Mouse (Mus musculus): ENCODE results near the gene Disp1. TPM values are rescaled to one million over a fixed set of nuclear protein-coding genes. Genes with fewer than 3 reads are reported as not detected.
A peak's percentile ranks its signal among the peaks of the same experiment; 100 is the strongest.

Gene Disp1
- polyA plus RNA-seq, 1 experiment from 2014 or later, result 12.3 TPM

DNA sequence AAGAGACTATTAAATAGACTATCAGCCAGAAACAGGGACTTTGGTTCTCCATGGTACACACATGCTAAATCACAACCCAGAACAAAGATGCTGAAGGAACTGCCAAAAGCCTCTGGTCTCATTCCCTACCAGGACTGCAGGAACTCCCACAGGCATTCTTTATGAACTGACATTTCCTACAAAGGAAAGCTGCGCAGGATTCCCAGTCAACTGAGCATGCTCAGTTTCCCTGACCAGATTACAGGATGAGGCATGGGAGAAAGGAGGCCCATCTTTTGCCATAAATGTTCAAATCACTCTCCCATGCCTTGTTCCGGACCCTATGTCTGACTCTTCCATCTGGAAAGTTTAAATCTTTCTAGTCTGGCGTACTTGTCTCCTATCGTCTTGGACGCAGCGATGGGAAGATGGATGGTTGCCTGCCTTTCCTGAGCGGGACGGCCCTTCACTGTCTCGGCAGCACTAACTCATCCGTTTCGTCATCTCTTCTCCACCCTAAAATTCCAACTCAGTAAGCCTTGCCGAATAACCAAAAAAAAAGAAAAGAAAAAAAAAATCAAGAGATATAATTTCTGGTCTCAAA is 100.9 kb downstream of the Disp1 start:
- H3K36me3 ChIP-seq (ENCODE audit: control insufficient read depth, insufficient read depth, low read length), result no peaks in the 10 kb centered on the region
- ATAC-seq (ENCODE audit: insufficient number of reproducible peaks, insufficient read depth, low FRiP score, low read depth), result no peak
- no peaks in the 10 kb centered on the region for H3K9me3 ChIP-seq (ENCODE audit: control insufficient read depth, low read depth, low read length)
- no peaks in the 10 kb centered on the region for H3K27me3 ChIP-seq (ENCODE audit: control insufficient read depth, insufficient read depth, low read length)
- H3K4me1 ChIP-seq (ENCODE audit: control insufficient read depth, insufficient read depth, low read length), result 0 out of 2 replicates have a peak, but pooled peaks cover 5% of the 10 kb centered on the region
- 0 out of 2 replicates have a peak overlapping the region, but pooled peaks have one; percentile 16 for H3K27ac ChIP-seq (ENCODE audit: low read length)
- no peak overlapping the region; the same call in 1 of the 2 replicates for H3K4me2 ChIP-seq (replicated peaks; ENCODE audit: low read depth, low read length)
- H3K4me3 ChIP-seq (ENCODE audit: low read depth, low read length), result no peak overlapping the region
- 41% methylated on average over 12 of the region's 12 CpGs for WGBS
- no peak overlapping the region for H3K9ac ChIP-seq (replicated peaks; ENCODE audit: low read depth, low read length)

DNA sequence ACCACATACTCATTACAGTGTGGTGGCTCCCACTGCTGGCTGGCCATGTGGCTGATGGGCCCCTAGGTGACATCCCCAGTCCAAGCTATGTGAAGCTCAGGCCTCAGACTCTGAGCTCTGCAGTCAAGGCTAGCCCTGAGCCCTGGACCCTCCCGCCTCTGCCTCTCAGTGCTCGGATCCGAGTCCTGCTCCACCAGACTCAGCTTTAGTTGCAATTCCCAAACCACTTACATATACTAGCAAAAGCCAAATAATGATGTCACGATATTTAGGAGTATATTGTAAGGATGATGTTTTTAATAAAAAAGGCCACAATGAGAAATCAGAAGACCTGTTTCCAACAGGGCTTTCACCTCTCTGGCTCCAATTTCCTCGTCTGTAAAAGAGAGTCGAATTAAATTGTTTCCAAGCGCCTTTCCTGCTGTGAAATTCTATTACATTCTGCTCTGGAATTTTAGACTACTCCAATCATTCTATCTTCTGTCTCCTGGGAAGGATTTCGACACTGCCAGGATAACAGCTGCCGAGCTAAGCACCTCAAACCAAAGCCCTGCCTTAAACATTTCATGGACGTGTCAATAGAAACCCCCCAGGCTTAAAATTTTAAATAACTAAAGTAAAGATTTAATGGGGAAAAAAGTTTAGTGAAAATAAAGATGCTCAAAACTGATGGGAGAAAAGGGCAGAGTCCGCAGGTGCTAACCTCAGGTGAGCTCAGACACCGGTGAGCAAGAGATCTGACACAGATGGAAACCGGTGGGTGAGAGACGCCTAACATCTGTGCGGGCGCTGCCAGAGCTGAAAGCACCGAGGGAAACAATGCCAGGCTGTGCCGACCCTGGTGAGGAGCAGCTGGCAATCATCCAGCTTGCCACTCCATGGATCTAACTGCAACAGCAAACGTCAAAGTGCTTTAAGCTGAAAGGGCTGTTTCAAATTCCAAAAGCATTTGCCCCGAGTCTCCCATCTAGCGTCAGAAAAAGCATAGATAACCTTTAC is 103.2 kb downstream of the Disp1 start:
- no peak overlapping the region for H3K9ac ChIP-seq (replicated peaks; ENCODE audit: low read depth, low read length)
- no peaks in the 10 kb centered on the region for H3K27me3 ChIP-seq (ENCODE audit: control insufficient read depth, insufficient read depth, low read length)
- 57% methylated on average over 21 of the region's 21 CpGs for WGBS
- H3K9me3 ChIP-seq (ENCODE audit: control insufficient read depth, low read depth, low read length), result no peaks in the 10 kb centered on the region
- H3K27ac ChIP-seq (ENCODE audit: low read length), result no peak overlapping the region; the same call in 1 of the 2 replicates
- H3K36me3 ChIP-seq (ENCODE audit: control insufficient read depth, insufficient read depth, low read length), result no peaks in the 10 kb centered on the region
- no peak for ATAC-seq (ENCODE audit: insufficient number of reproducible peaks, insufficient read depth, low FRiP score, low read depth)
- H3K4me3 ChIP-seq (ENCODE audit: low read depth, low read length), result no peak overlapping the region
- H3K4me1 ChIP-seq (ENCODE audit: control insufficient read depth, insufficient read depth, low read length), result peaks cover 9% of the 10 kb centered on the region
- no peak overlapping the region for H3K4me2 ChIP-seq (replicated peaks; ENCODE audit: low read depth, low read length)

DNA sequence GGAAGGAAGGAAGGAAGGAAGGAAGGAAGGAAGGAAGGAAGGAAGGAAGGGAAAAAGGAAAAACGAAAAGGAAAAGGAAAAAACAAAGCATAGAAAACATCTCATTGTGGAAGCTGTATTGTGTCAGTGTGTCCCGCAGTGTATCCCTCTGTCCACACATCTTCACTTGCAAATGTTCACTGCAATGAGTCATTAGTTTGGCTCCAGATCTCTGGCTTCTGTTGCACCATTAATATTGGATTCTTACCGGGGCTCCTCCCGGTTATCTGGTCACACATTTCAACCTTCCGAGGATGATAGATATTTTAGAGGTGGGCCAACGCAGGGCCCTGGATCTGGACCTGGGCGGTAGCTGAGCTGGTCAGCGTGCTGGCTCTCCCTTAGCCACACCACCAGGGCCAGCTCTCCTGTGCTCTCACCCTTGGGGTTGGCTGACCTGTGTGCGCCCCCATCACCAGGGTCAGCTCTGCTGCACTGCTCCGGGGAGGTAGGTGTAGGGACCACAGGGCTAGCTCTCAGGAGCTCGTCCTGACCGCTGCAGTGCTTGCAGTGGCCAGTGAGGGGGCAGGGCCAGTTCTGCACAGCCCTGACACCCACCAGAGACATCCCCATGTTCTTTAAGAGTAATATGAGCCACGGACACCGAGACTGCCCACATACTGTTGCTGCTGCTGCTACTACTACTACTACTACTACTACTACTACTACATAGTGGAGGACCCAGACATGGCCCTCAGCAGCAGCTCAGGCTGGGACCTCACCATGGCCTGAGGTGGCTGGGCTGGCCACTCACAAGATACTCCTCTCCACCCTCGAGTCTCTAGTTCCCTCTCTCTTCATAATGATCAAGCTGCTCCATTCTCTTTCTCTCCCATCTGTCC is 104.1 kb downstream of the Disp1 start:
- no peak for ATAC-seq (ENCODE audit: insufficient number of reproducible peaks, insufficient read depth, low FRiP score, low read depth)
- H3K4me2 ChIP-seq (replicated peaks; ENCODE audit: low read depth, low read length), result no peak overlapping the region
- H3K36me3 ChIP-seq (ENCODE audit: control insufficient read depth, insufficient read depth, low read length), result no peaks in the 10 kb centered on the region
- no peak overlapping the region for H3K4me3 ChIP-seq (ENCODE audit: low read depth, low read length)
- no peaks in the 10 kb centered on the region for H3K9me3 ChIP-seq (ENCODE audit: control insufficient read depth, low read depth, low read length)
- no peaks in the 10 kb centered on the region for H3K27me3 ChIP-seq (ENCODE audit: control insufficient read depth, insufficient read depth, low read length)
- WGBS, result 53% methylated on average over 15 of the region's 15 CpGs
- no peak overlapping the region for H3K9ac ChIP-seq (replicated peaks; ENCODE audit: low read depth, low read length)
- H3K27ac ChIP-seq (ENCODE audit: low read length), result peak overlapping the region; percentile 1; the same call in 1 of the 2 replicates
- peaks cover 9% of the 10 kb centered on the region for H3K4me1 ChIP-seq (ENCODE audit: control insufficient read depth, insufficient read depth, low read length)

DNA sequence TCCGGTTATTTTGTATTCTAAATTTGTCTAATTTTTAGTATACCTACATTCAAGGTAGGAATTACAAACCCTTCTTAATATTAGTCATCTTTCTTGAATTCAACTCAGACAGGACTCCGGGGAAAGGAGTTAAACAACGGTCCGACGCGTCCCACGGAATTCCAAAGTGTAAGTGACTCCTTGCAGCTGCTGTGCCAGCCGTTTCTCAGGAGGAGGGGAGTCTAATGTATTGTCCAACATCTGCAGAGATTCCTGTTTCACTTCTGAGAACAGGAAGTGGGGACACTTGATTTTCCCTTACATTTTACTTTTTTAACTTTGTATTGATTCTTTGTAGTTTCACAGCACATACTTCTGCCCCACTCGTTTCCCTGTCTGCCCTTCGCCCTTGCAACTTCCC is 104.9 kb downstream of the Disp1 start:
- no peak overlapping the region for H3K4me2 ChIP-seq (replicated peaks; ENCODE audit: low read depth, low read length)
- peaks cover 9% of the 10 kb centered on the region for H3K4me1 ChIP-seq (ENCODE audit: control insufficient read depth, insufficient read depth, low read length)
- no peak overlapping the region for H3K27ac ChIP-seq (ENCODE audit: low read length)

DNA sequence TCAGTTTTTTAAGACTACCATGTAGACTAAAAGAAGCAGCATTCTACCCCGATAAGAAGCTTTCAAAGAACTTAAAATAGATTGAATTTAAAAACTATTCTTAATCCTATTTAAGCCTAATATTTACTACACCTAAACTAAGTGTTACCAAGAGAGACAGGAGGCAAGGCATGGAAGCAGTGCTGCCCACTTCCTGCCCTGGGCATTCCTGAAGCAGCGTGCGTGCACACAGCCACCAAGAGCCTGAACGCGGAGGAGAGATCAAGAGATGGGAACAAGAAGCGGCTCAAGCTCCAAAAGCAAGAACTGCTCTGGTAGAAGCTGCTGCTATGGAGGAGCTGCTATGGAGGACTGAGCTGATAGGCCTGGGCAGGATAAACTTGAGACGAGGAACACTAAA is 106.2 kb downstream of the Disp1 start:
- WGBS, result 73% methylated on average over 7 of the region's 7 CpGs
- no peaks in the 10 kb centered on the region for H3K9me3 ChIP-seq (ENCODE audit: control insufficient read depth, low read depth, low read length)
- H3K36me3 ChIP-seq (ENCODE audit: control insufficient read depth, insufficient read depth, low read length), result no peaks in the 10 kb centered on the region
- no peak overlapping the region for H3K27ac ChIP-seq (ENCODE audit: low read length)
- no peak overlapping the region for H3K4me2 ChIP-seq (replicated peaks; ENCODE audit: low read depth, low read length)
- ATAC-seq (ENCODE audit: insufficient number of reproducible peaks, insufficient read depth, low FRiP score, low read depth), result no peak
- no peak overlapping the region for H3K4me3 ChIP-seq (ENCODE audit: low read depth, low read length)
- no peak overlapping the region for H3K9ac ChIP-seq (replicated peaks; ENCODE audit: low read depth, low read length)
- peaks cover 9% of the 10 kb centered on the region for H3K4me1 ChIP-seq (ENCODE audit: control insufficient read depth, insufficient read depth, low read length)
- no peaks in the 10 kb centered on the region for H3K27me3 ChIP-seq (ENCODE audit: control insufficient read depth, insufficient read depth, low read length)

More for the DNA sequence above, 104.9 kb downstream of the Disp1 start:
- H3K9me3 ChIP-seq (ENCODE audit: control insufficient read depth, low read depth, low read length), result no peaks in the 10 kb centered on the region
- H3K9ac ChIP-seq (replicated peaks; ENCODE audit: low read depth, low read length), result no peak overlapping the region
- no peaks in the 10 kb centered on the region for H3K27me3 ChIP-seq (ENCODE audit: control insufficient read depth, insufficient read depth, low read length)
- H3K36me3 ChIP-seq (ENCODE audit: control insufficient read depth, insufficient read depth, low read length), result no peaks in the 10 kb centered on the region
- H3K4me3 ChIP-seq (ENCODE audit: low read depth, low read length), result no peak overlapping the region
- ATAC-seq (ENCODE audit: insufficient number of reproducible peaks, insufficient read depth, low FRiP score, low read depth), result no peak
- 25% methylated on average over 10 of the region's 10 CpGs for WGBS

DNA sequence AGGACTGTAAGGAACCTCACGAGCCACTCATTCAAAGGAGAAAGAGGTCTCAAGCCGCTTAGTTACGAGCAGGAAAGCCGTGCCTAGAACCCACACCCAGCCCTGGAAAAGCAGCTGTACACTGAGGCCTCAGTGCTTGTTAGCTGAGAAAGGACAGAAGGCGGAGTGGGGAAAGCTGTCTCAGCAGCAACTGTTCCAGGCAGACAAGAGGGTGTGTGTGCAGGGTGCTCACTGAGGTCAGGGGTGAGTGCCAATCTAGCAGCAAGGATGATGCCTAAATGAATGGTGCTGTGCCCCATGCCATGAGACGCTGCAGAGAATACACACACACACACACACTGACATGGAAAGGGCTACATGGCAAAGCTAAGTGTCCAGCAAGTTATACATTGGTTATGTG is 106.8 kb downstream of the Disp1 start:
- H3K4me1 ChIP-seq (ENCODE audit: control insufficient read depth, insufficient read depth, low read length), result peaks cover 9% of the 10 kb centered on the region

DNA sequence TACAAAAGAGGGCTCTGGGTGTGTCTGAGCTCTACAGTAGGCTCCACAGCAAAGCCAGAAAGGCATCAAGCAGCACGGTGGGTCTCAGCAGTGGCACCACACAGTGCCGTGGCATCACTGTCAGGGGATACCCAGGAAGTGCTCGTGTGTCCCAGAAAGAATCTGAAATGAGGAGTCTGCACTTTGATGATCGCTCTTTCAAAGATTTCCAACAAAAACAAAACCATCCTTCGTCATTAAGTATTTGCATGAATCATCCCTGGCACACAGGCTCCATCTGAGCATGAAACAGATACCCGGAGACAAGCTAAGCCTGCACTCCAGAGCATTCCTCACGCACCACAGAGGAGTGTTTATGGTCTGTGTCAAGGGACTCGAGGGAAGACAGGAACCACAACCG is 107.8 kb downstream of the Disp1 start:
- peaks cover 8% of the 10 kb centered on the region for H3K4me1 ChIP-seq (ENCODE audit: control insufficient read depth, insufficient read depth, low read length)
- H3K4me2 ChIP-seq (replicated peaks; ENCODE audit: low read depth, low read length), result no peak overlapping the region
- H3K27ac ChIP-seq (ENCODE audit: low read length), result peak overlapping the region; percentile 6; the same call in 1 of the 2 replicates
- H3K4me3 ChIP-seq (ENCODE audit: low read depth, low read length), result no peak overlapping the region
- H3K9me3 ChIP-seq (ENCODE audit: control insufficient read depth, low read depth, low read length), result no peaks in the 10 kb centered on the region
- H3K9ac ChIP-seq (replicated peaks; ENCODE audit: low read depth, low read length), result no peak overlapping the region
- 40% methylated on average over 9 of the region's 9 CpGs for WGBS
- H3K36me3 ChIP-seq (ENCODE audit: control insufficient read depth, insufficient read depth, low read length), result no peaks in the 10 kb centered on the region
- no peaks in the 10 kb centered on the region for H3K27me3 ChIP-seq (ENCODE audit: control insufficient read depth, insufficient read depth, low read length)
- no peak for ATAC-seq (ENCODE audit: insufficient number of reproducible peaks, insufficient read depth, low FRiP score, low read depth)

More for the DNA sequence above, 106.8 kb downstream of the Disp1 start:
- no peak overlapping the region for H3K27ac ChIP-seq (ENCODE audit: low read length)
- ATAC-seq (ENCODE audit: insufficient number of reproducible peaks, insufficient read depth, low FRiP score, low read depth), result no peak
- H3K9me3 ChIP-seq (ENCODE audit: control insufficient read depth, low read depth, low read length), result no peaks in the 10 kb centered on the region
- no peaks in the 10 kb centered on the region for H3K36me3 ChIP-seq (ENCODE audit: control insufficient read depth, insufficient read depth, low read length)
- H3K27me3 ChIP-seq (ENCODE audit: control insufficient read depth, insufficient read depth, low read length), result no peaks in the 10 kb centered on the region
- H3K4me3 ChIP-seq (ENCODE audit: low read depth, low read length), result no peak overlapping the region
- 72% methylated on average over 6 of the region's 6 CpGs for WGBS
- no peak overlapping the region for H3K4me2 ChIP-seq (replicated peaks; ENCODE audit: low read depth, low read length)
- no peak overlapping the region for H3K9ac ChIP-seq (replicated peaks; ENCODE audit: low read depth, low read length)

DNA sequence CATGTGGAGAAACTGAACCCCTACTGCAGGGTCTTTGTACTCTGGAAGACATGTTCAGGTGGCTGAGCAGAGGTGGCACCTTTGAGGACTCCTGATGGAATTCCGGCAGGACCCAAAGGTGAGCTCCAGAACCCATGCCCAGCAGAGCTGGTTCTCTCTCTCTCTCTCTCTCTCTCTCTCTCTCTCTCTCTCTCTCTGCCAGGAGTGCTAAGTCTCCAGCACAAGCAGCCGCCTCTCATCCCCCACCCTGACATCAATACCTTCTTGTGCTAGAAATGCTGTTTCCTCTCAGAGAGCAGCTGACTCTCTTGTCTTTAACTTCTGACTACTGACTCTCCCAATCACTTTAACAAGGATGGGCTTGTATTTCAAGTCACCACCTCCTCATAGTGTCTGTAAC is 113.8 kb downstream of the Disp1 start:
- Histone ChIP-seq H3K4me3 (ENCODE audit: low read depth, low read length) (no peak overlapping the region), H3K27me3 (ENCODE audit: control insufficient read depth, insufficient read depth, low read length) (no peaks in the 10 kb centered on the region), H3K4me1 (ENCODE audit: control insufficient read depth, insufficient read depth, low read length) (no peaks in the 10 kb centered on the region; the same call in 1 of the 2 replicates), H3K36me3 (ENCODE audit: control insufficient read depth, insufficient read depth, low read length) (no peaks in the 10 kb centered on the region), H3K9me3 (ENCODE audit: control insufficient read depth, low read depth, low read length) (no peaks in the 10 kb centered on the region), H3K9ac (replicated peaks; ENCODE audit: low read depth, low read length) (no peak overlapping the region), H3K4me2 (replicated peaks; ENCODE audit: low read depth, low read length) (no peak overlapping the region), H3K27ac (ENCODE audit: low read length) (no peak overlapping the region)
- WGBS, result 71% methylated on average over 2 of the region's 2 CpGs
- ATAC-seq (ENCODE audit: insufficient number of reproducible peaks, insufficient read depth, low FRiP score, low read depth), result no peak
